Mouse (Mus musculus): Measurements from ENCODE around the gene Frem1. TPM values are rescaled to one million over a fixed set of nuclear protein-coding genes. Genes with fewer than 3 reads are reported as not detected.
A peak's percentile ranks its signal among the peaks of the same experiment; 100 is the strongest.

The Frem1 gene
- polyA plus RNA-seq, 1 experiment from 2014 or later: 5.5 TPM

GRCm38 (mm10) chr4:83058182-83058581, 6.0 kb upstream of the Frem1 start:
- 65% methylated on average over 2 of the region's 2 CpGs for WGBS
- Histone ChIP-seq H3K27ac (ENCODE audit: low read depth, low read length) (no peak overlapping the region), H3K9ac (ENCODE audit: low read length) (no peak overlapping the region), H3K27me3 (ENCODE audit: control insufficient read depth, insufficient read depth, low read length) (no peaks in the 10 kb centered on the region), H3K4me1 (replicated peaks; ENCODE audit: control insufficient read depth, insufficient read depth, low read length) (no peaks in the 10 kb centered on the region), H3K36me3 (ENCODE audit: control insufficient read depth, insufficient read depth, low read length) (no peaks in the 10 kb centered on the region), H3K4me3 (ENCODE audit: low read depth, low read length) (no peak overlapping the region), H3K9me3 (ENCODE audit: control insufficient read depth, low read length) (no peaks in the 10 kb centered on the region), H3K4me2 (ENCODE audit: low read depth, low read length, severe bottlenecking) (no peak overlapping the region)
- ATAC-seq (replicated peaks; ENCODE audit: low FRiP score): no peak
- no peak for DNase-seq (ENCODE audit: low spot score)

GRCm38 (mm10) chr4:83056496-83056895, 4.4 kb upstream of the Frem1 start:
- Histone ChIP-seq H3K36me3 (ENCODE audit: control insufficient read depth, insufficient read depth, low read length) (no peaks in the 10 kb centered on the region), H3K4me3 (ENCODE audit: low read depth, low read length) (no peak overlapping the region), H3K27me3 (ENCODE audit: control insufficient read depth, insufficient read depth, low read length) (no peaks in the 10 kb centered on the region), H3K9me3 (ENCODE audit: control insufficient read depth, low read length) (no peaks in the 10 kb centered on the region), H3K27ac (ENCODE audit: low read depth, low read length) (no peak overlapping the region), H3K4me2 (ENCODE audit: low read depth, low read length, severe bottlenecking) (no peak overlapping the region), H3K9ac (ENCODE audit: low read length) (no peak overlapping the region), H3K4me1 (replicated peaks; ENCODE audit: control insufficient read depth, insufficient read depth, low read length) (peaks cover 4% of the 10 kb centered on the region; the same call in 1 of the 2 replicates)
- no peak for ATAC-seq (replicated peaks; ENCODE audit: low FRiP score)
- no peak for DNase-seq (ENCODE audit: low spot score)
- 87% methylated on average over 6 of the region's 6 CpGs for WGBS

- no peaks in the 10 kb centered on the region for H3K9me3 ChIP-seq (ENCODE audit: control insufficient read depth, low read length)
- H3K27me3 ChIP-seq (ENCODE audit: control insufficient read depth, insufficient read depth, low read length): no peaks in the 10 kb centered on the region
- H3K36me3 ChIP-seq (ENCODE audit: control insufficient read depth, insufficient read depth, low read length): no peaks in the 10 kb centered on the region
- H3K4me2 ChIP-seq (ENCODE audit: low read depth, low read length, severe bottlenecking): no peak overlapping the region
- no peak for DNase-seq (ENCODE audit: low spot score)
- WGBS: 78% methylated on average over 2 of the region's 2 CpGs
- no peak overlapping the region for H3K9ac ChIP-seq (ENCODE audit: low read length)
- ATAC-seq (replicated peaks; ENCODE audit: low FRiP score): no peak
- H3K27ac ChIP-seq (ENCODE audit: low read depth, low read length): no peak overlapping the region
- H3K4me1 ChIP-seq (replicated peaks; ENCODE audit: control insufficient read depth, insufficient read depth, low read length): peaks cover 4% of the 10 kb centered on the region; the same call in 1 of the 2 replicates
- H3K4me3 ChIP-seq (ENCODE audit: low read depth, low read length): no peak overlapping the region
Observed at GRCm38 (mm10) chr4:83055444-83055843, 3.3 kb upstream of the Frem1 start.

- Histone ChIP-seq H3K27me3 (ENCODE audit: control insufficient read depth, insufficient read depth, low read length) (no peaks in the 10 kb centered on the region), H3K9me3 (ENCODE audit: control insufficient read depth, low read length) (no peaks in the 10 kb centered on the region), H3K4me1 (replicated peaks; ENCODE audit: control insufficient read depth, insufficient read depth, low read length) (peaks cover 4% of the 10 kb centered on the region; the same call in 1 of the 2 replicates), H3K4me3 (ENCODE audit: low read depth, low read length) (no peak overlapping the region), H3K27ac (ENCODE audit: low read depth, low read length) (no peak overlapping the region), H3K9ac (ENCODE audit: low read length) (no peak overlapping the region), H3K4me2 (ENCODE audit: low read depth, low read length, severe bottlenecking) (no peak overlapping the region), H3K36me3 (ENCODE audit: control insufficient read depth, insufficient read depth, low read length) (no peaks in the 10 kb centered on the region)
- no peak for ATAC-seq (replicated peaks; ENCODE audit: low FRiP score)
- 89% methylated on average over 8 of the region's 8 CpGs for WGBS
- no peak for DNase-seq (ENCODE audit: low spot score)
Observed at GRCm38 (mm10) chr4:83053206-83053605, 1.1 kb upstream of the Frem1 start.

GRCm38 (mm10) chr4:83051176-83051575, 963 bp downstream of the Frem1 start:
- peak overlapping the region; percentile 17 for H3K9ac ChIP-seq (ENCODE audit: low read length)
- no peaks in the 10 kb centered on the region for H3K27me3 ChIP-seq (ENCODE audit: control insufficient read depth, insufficient read depth, low read length)
- ATAC-seq (replicated peaks; ENCODE audit: low FRiP score): no peak
- peak overlapping the region; percentile 55 for H3K4me2 ChIP-seq (ENCODE audit: low read depth, low read length, severe bottlenecking)
- WGBS: 4% methylated on average over 8 of the region's 8 CpGs
- peak overlapping the region; percentile 8; the same call in 1 of the 2 replicates for H3K4me3 ChIP-seq (ENCODE audit: low read depth, low read length)
- no peak for DNase-seq (ENCODE audit: low spot score)
- no peaks in the 10 kb centered on the region for H3K36me3 ChIP-seq (ENCODE audit: control insufficient read depth, insufficient read depth, low read length)
- H3K9me3 ChIP-seq (ENCODE audit: control insufficient read depth, low read length): no peaks in the 10 kb centered on the region
- no peak overlapping the region for H3K27ac ChIP-seq (ENCODE audit: low read depth, low read length)
- peaks cover 4% of the 10 kb centered on the region; the same call in 1 of the 2 replicates for H3K4me1 ChIP-seq (replicated peaks; ENCODE audit: control insufficient read depth, insufficient read depth, low read length)

GRCm38 (mm10) chr4:83050151-83050796, 1.9 kb downstream of the Frem1 start:
- no peak overlapping the region for H3K27ac ChIP-seq (ENCODE audit: low read depth, low read length)
- no peak overlapping the region for H3K4me3 ChIP-seq (ENCODE audit: low read depth, low read length)
- no peaks in the 10 kb centered on the region for H3K36me3 ChIP-seq (ENCODE audit: control insufficient read depth, insufficient read depth, low read length)
- H3K4me2 ChIP-seq (ENCODE audit: low read depth, low read length, severe bottlenecking): 0 out of 2 replicates have a peak overlapping the region, but pooled peaks have one; percentile 9
- H3K4me1 ChIP-seq (replicated peaks; ENCODE audit: control insufficient read depth, insufficient read depth, low read length): peaks cover 5% of the 10 kb centered on the region; the same call in 1 of the 2 replicates
- no peak overlapping the region for H3K9ac ChIP-seq (ENCODE audit: low read length)
- H3K9me3 ChIP-seq (ENCODE audit: control insufficient read depth, low read length): no peaks in the 10 kb centered on the region
- ATAC-seq (replicated peaks; ENCODE audit: low FRiP score) (no peak), DNase-seq (ENCODE audit: low spot score) (no peak)
- no peaks in the 10 kb centered on the region for H3K27me3 ChIP-seq (ENCODE audit: control insufficient read depth, insufficient read depth, low read length)
- 79% methylated on average over 5 of the region's 5 CpGs for WGBS

GRCm38 (mm10) chr4:83049288-83049687, 2.9 kb downstream of the Frem1 start:
- no peak overlapping the region for H3K27ac ChIP-seq (ENCODE audit: low read depth, low read length)
- 36% methylated on average over 3 of the region's 3 CpGs for WGBS
- no peak overlapping the region for H3K9ac ChIP-seq (ENCODE audit: low read length)
- H3K36me3 ChIP-seq (ENCODE audit: control insufficient read depth, insufficient read depth, low read length): no peaks in the 10 kb centered on the region
- ATAC-seq (replicated peaks; ENCODE audit: low FRiP score) (no peak), DNase-seq (ENCODE audit: low spot score) (no peak)
- H3K4me3 ChIP-seq (ENCODE audit: low read depth, low read length): no peak overlapping the region
- peaks cover 6% of the 10 kb centered on the region; the same call in 1 of the 2 replicates for H3K4me1 ChIP-seq (replicated peaks; ENCODE audit: control insufficient read depth, insufficient read depth, low read length)
- H3K27me3 ChIP-seq (ENCODE audit: control insufficient read depth, insufficient read depth, low read length): no peaks in the 10 kb centered on the region
- H3K4me2 ChIP-seq (ENCODE audit: low read depth, low read length, severe bottlenecking): no peak overlapping the region
- H3K9me3 ChIP-seq (ENCODE audit: control insufficient read depth, low read length): no peaks in the 10 kb centered on the region

- H3K27ac ChIP-seq (ENCODE audit: low read depth, low read length): 0 out of 2 replicates have a peak overlapping the region, but pooled peaks have one; percentile 18
- H3K4me3 ChIP-seq (ENCODE audit: low read depth, low read length): no peak overlapping the region
- WGBS: 42% methylated on average over 2 of the region's 2 CpGs
- peaks cover 6% of the 10 kb centered on the region; the same call in 1 of the 2 replicates for H3K4me1 ChIP-seq (replicated peaks; ENCODE audit: control insufficient read depth, insufficient read depth, low read length)
- H3K9ac ChIP-seq (ENCODE audit: low read length): no peak overlapping the region
- no peaks in the 10 kb centered on the region for H3K9me3 ChIP-seq (ENCODE audit: control insufficient read depth, low read length)
- no peaks in the 10 kb centered on the region for H3K27me3 ChIP-seq (ENCODE audit: control insufficient read depth, insufficient read depth, low read length)
- ATAC-seq (replicated peaks; ENCODE audit: low FRiP score) (no peak), DNase-seq (ENCODE audit: low spot score) (no peak)
- H3K36me3 ChIP-seq (ENCODE audit: control insufficient read depth, insufficient read depth, low read length): no peaks in the 10 kb centered on the region
- no peak overlapping the region for H3K4me2 ChIP-seq (ENCODE audit: low read depth, low read length, severe bottlenecking)
Observed at GRCm38 (mm10) chr4:83048561-83048960, 3.6 kb downstream of the Frem1 start.

GRCm38 (mm10) chr4:83046806-83047205, 5.3 kb downstream of the Frem1 start:
- Histone ChIP-seq H3K4me3 (ENCODE audit: low read depth, low read length) (no peak overlapping the region), H3K4me1 (replicated peaks; ENCODE audit: control insufficient read depth, insufficient read depth, low read length) (peaks cover 3% of the 10 kb centered on the region; the same call in 1 of the 2 replicates)
- no peak for DNase-seq (ENCODE audit: low spot score)

More at GRCm38 (mm10) chr4:83046806-83047205, 5.3 kb downstream of the Frem1 start:
- Histone ChIP-seq H3K36me3 (ENCODE audit: control insufficient read depth, insufficient read depth, low read length) (no peaks in the 10 kb centered on the region), H3K4me2 (ENCODE audit: low read depth, low read length, severe bottlenecking) (no peak overlapping the region), H3K27ac (ENCODE audit: low read depth, low read length) (no peak overlapping the region), H3K27me3 (ENCODE audit: control insufficient read depth, insufficient read depth, low read length) (no peaks in the 10 kb centered on the region), H3K9me3 (ENCODE audit: control insufficient read depth, low read length) (no peaks in the 10 kb centered on the region), H3K9ac (ENCODE audit: low read length) (no peak overlapping the region)
- 45% methylated on average over 2 of the region's 2 CpGs for WGBS
- ATAC-seq (replicated peaks; ENCODE audit: low FRiP score): no peak
